Mouse (Mus musculus) layer of hippocampus, postnatal 25 days (tissue): ENCODE results near the gene Klf9. TPM values are rescaled to one million over a fixed set of nuclear protein-coding genes. Genes with fewer than 3 reads are reported as not detected.

Source experiments
- DNase-seq, 2 experiments: peaks; one replicate each; pipeline ENCODE4 v3.0.0; 2022; ENCODE audit warnings: mixed read lengths in 2 of 2, low spot score in 1 of 2; ENCODE audit errors: extremely low spot score in 1 of 2
- microRNA-seq, 2 experiments: library from miRNA; unstranded; fragments of <30 nt; microRNA quantifications; one replicate each; pipeline ENCODE4 v1.2.0; 2021
- total RNA-seq, 2 experiments: library from RNA; stranded (reverse); gene quantifications; 2 replicates each; pipeline ENCODE4 v1.2.3; 2021

Klf9 gene
- total RNA-seq, 2 experiments from 2014 or later: 157 to 184 TPM

DNA sequence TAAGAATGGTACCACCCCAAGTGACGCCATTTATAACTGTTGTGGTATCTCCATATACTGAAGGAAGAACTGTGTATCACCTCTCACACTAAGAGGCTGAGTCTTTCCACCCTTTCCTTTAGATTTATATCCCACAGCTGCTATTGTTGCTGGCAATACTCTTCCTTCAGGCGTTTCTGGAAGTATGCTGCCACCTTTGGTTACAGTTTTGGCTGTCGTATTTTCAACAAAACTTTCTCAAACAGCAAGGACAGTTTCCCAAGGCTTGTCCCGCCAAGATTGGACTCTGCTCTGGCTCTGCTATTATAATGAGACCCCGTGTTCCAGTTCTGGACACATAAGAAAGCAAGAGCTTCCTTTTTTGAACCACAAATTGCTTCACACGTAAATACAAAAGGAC, 70.3 kb downstream of the Klf9 start:
- no peak for DNase-seq

DNA sequence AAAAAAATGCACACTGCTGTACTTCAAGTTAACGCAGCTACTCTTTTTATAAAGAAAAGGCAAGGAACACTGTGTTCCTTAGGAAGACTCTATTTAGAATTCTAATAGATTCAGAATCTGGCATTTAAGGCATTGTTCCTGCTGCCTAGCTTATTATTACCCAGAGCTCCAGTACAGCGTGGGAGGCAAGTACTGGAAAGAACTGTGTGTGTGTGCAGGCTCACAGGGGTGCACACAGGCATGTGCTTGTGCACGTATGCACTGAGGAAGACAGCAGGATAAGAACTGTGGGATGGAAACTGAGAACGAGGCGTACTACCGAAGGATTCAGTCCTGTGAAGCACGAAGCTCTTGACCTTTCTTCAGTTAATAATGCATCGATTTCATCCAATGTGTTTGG, 73.3 kb downstream of the Klf9 start:
- DNase-seq: no peak

Small RNA genes lying within 50 kb of the gene (microRNA-seq; reads per million reads assigned to microRNA genes)
- 0 reads per million in 2 experiments for gene Mir1192

Other genes with a start within 250 kb of the Klf9 start
- gene Smc5, start 132.7 kb downstream of the Klf9 start, total RNA-seq: 10 to 100 TPM; 24.5 to 33.9 TPM